Mouse (Mus musculus) adrenal gland, adult 10 weeks (tissue): ENCODE data around the gene S100b. TPM values are rescaled to one million over a fixed set of nuclear protein-coding genes. Genes with fewer than 3 reads are reported as not detected.

Source experiments
- polyA plus RNA-seq: library from polyadenylated mRNA; stranded (reverse); fragments of 350-450 nt; fragmentation: Illumina TruSeq; extraction: RNeasy Lipid Tissue Mini Kit (QIAGEN cat#74804); gene quantifications from one replicate; pipeline ENCODE4 v1.2.3, GENCODE M21; 2014; ENCODE audit warnings: low read depth, low replicate concordance

The S100b gene
- polyA plus RNA-seq, result 1.5 TPM

DNA sequence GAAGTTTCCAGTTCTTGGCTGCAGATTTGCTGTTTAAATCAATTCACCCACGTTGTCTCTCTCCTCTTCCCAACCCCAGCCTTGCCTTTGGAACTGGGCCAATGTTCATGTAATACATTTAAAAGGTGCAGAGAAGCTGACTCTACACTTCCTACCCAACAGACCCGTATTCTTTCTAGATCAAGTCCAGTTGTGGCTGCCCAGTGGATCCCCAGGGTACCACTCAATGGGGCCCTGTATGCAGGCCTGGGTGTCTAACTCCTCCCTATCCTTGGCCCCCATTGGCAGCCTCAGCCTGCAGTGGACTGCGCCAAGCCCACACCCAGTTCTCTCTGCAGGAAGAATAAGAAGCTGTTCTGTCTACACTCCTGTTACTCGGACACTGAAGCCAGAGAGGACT is at the start of gene S100b:
TSS of gene S100b (plus strand) at position 318 of the 400 bp plus-strand sequence.

DNA sequence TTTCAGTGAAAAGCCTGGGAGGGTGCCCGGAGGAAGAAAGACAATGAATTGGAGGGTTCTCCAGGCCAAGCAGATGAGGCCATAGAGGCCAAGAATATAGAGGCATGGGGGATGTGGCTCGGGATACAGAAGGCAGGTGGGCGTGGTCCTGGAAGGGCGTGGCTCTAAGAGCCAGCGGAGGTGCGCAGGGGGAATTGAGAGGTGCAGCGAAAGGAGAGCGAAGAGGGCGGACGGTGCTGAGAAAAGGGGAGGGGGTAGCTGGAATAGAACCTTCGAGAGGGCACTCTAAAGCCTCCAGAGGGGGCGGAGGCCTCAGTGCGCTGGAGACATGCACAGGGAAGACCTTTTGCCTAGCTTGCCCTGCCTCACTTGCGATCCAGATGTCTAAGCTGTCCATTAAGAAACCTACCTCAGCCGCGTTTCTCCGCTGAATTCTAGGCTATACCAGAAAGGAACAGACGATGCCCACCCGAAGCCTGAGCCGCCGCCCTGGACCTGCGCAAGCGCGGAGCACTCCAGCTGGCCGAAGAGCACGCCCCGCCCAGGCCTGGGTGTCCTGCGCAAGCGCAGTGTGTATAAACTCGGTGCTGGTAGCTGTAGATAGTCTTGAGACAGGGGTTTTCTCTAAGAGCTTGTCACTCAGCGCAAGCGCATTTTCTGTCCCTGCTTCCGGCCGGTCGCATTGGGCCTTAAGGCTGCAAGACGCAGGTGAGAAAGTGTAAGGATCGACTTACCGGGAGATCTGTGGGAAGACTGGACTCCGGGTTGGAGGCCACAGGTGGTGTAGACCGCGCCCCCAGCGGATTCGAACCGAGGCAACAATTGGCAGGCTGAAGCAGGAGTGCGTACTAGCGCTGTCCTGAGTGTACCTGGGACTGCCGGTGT is 16.1 kb upstream of the S100b start, which contains the start of gene Prmt2:
TSS of gene Prmt2 (minus strand) at position 525 of the 885 bp plus-strand sequence.

Other genes starting within 250 kb of the S100b start
- gene Zfp280b, start 221.2 kb upstream of the S100b start, polyA plus RNA-seq, result 7.5 TPM
- gene Slc5a4b, start 142.9 kb upstream of the S100b start, polyA plus RNA-seq, result not detected
- gene Slc5a4a, start 106.4 kb upstream of the S100b start, polyA plus RNA-seq, result not detected
- gene Prmt2, start 16.0 kb upstream of the S100b start, polyA plus RNA-seq, result 3.8 TPM
- gene Dip2a, start 91.4 kb downstream of the S100b start, polyA plus RNA-seq, result 13.4 TPM
- not detected for gene AC141477.1, start 186.6 kb downstream of the S100b start, polyA plus RNA-seq
- 7.3 TPM for gene Pcnt, start 188.9 kb downstream of the S100b start, polyA plus RNA-seq
- gene 2610028H24Rik, start 195.2 kb downstream of the S100b start, polyA plus RNA-seq, result not detected
- 12.1 TPM for gene Mcm3ap, start 215.1 kb downstream of the S100b start, polyA plus RNA-seq
- gene Ybey, start 215.3 kb downstream of the S100b start, polyA plus RNA-seq, result 2.4 TPM